Mouse (Mus musculus): ENCODE data around the gene Sirpb1b. TPM values are rescaled to one million over a fixed set of nuclear protein-coding genes. Genes with fewer than 3 reads are reported as not detected.
"Not testable (repeated sequence)": the region's sequence is repeated elsewhere in the genome, so short reads cannot be mapped to it uniquely, and the experiment has no call there.

Gene Sirpb1b
- polyA plus RNA-seq, 1 experiment from 2014 or later = not detected

DNA sequence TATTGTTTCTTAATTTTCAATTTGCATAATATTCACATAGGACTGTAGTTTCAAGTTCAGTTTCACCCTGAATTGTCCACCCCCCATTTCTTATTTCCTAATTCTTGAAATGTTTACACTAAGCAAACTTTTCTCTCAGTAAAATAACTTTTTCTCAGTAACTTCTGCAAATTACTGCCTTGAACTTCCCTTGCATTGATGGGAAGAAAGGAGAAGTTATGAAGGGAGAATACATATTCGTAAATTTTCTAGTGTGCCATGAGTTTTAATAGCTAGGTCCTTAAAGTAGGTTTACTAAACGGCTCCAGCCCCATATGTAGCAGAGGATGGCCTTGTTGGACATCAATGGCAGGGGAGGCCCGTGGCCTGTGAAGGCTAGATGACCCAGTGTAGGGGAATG, 104.7 kb downstream of the Sirpb1b start:
- WGBS = no CpG with 5 or more reads among the region's 3 CpGs
- not testable (repeated sequence) for ATAC-seq (ENCODE audit: low FRiP score, low TSS enrichment); H3K27ac ChIP-seq (ENCODE audit: low read length); H3K9me3 ChIP-seq (ENCODE audit: low read length); H3K9ac ChIP-seq (replicated peaks; ENCODE audit: low read length); H3K4me3 ChIP-seq (ENCODE audit: low read length); H3K4me2 ChIP-seq (replicated peaks; ENCODE audit: low read depth, low read length); H3K4me1 ChIP-seq (ENCODE audit: insufficient read depth, low read length); H3K27me3 ChIP-seq (ENCODE audit: insufficient read depth, low read length); H3K36me3 ChIP-seq (ENCODE audit: insufficient read depth, low read length)

Other genes starting within 250 kb of the Sirpb1b start
- not detected in 2 replicates for gene Gm9733, start 242.8 kb downstream of the Sirpb1b start, polyA plus RNA-seq (2015; fragmentation: Nextera tagmentation; extraction: Ambion mirVana)
- 0.18 TPM in 1 of 2 replicates, not detected in the other for gene Sirpb1a, start 148.5 kb downstream of the Sirpb1b start, polyA plus RNA-seq (2015; fragmentation: Nextera tagmentation; extraction: Ambion mirVana)